Mouse (Mus musculus) heart, embryonic 13.5 days (tissue): ENCODE data around the gene Acin1. TPM values are rescaled to one million over a fixed set of nuclear protein-coding genes. Genes with fewer than 3 reads are reported as not detected.
A peak's percentile ranks its signal among the peaks of the same experiment; 100 is the strongest.
"Not testable (repeated sequence)": the region's sequence is repeated elsewhere in the genome, so short reads cannot be mapped to it uniquely, and the experiment has no call there.

Experiments
- ATAC-seq: fragments of 200-750 bp; cut with Nextera tagmentation; 2 replicates; pipeline ENCODE4 v1.8.0; 2017; ENCODE audit warnings: moderate TSS enrichment; ENCODE audit not compliant: insufficient number of reproducible peaks, low FRiP score, low TSS enrichment; ENCODE audit errors: extremely low read depth
- H3K27ac ChIP-seq: fragments of 300-500 bp; sonication (generic); replicated peaks from 2 replicates; pipeline ENCODE4 v1.5.1; 2015; ENCODE audit warnings: moderate library complexity, mild to moderate bottlenecking, inconsistent platforms
- H3K27me3 ChIP-seq: fragments of 300-500 bp; sonication (generic); replicated peaks from 2 replicates; pipeline ENCODE4 v1.6.1; 2015; ENCODE audit warnings: mild to moderate bottlenecking, inconsistent platforms
- H3K36me3 ChIP-seq: fragments of 300-500 bp; sonication (generic); 2 replicates; pipeline ENCODE4 v1.6.1; 2015; ENCODE audit warnings: mild to moderate bottlenecking, inconsistent platforms
- H3K4me1 ChIP-seq: fragments of 300-500 bp; sonication (generic); 2 replicates; pipeline ENCODE4 v1.6.1; 2015; ENCODE audit warnings: inconsistent platforms
- H3K4me2 ChIP-seq: fragments of 300-500 bp; sonication (generic); 2 replicates; pipeline ENCODE4 v1.6.1; 2015; ENCODE audit warnings: inconsistent platforms, mild to moderate bottlenecking, moderate library complexity
- H3K4me3 ChIP-seq: fragments of 300-500 bp; sonication (generic); 2 replicates; pipeline ENCODE4 v1.5.1; 2015; ENCODE audit warnings: moderate library complexity, mild to moderate bottlenecking, inconsistent platforms
- H3K9ac ChIP-seq: fragments of 300-500 bp; sonication (generic); 2 replicates; pipeline ENCODE4 v1.6.1; 2015; ENCODE audit warnings: inconsistent platforms, mild to moderate bottlenecking, moderate library complexity
- H3K9me3 ChIP-seq: fragments of 300-500 bp; sonication (generic); 2 replicates; pipeline ENCODE4 v1.6.1; 2016; ENCODE audit warnings: inconsistent platforms
- WGBS: fragments of 180-500 bp; shearing (Covaris S2); methylation state at CpG from one replicate; pipeline ENCODE4 v1.1.7; 2015; ENCODE audit warnings: mixed read lengths; 5-methylcytosine and 5-hydroxymethylcytosine counted together
- polyA plus RNA-seq: library from polyadenylated mRNA; unstranded; fragments of >200 nt; fragmentation: Nextera tagmentation; extraction: Ambion mirVana; gene quantifications from 2 replicates; pipeline ENCODE4 v1.2.1, GENCODE M21; 2015

Acin1 gene
- polyA plus RNA-seq, 1 experiment from 2014 or later: 81.2 TPM

- H3K4me1 ChIP-seq: no peaks in the 10 kb centered on the region
- no peak overlapping the region for H3K27ac ChIP-seq
- no peak for ATAC-seq
- WGBS: 62% methylated on average over 5 of the region's 5 CpGs
- no peak overlapping the region for H3K4me3 ChIP-seq
- no peak overlapping the region for H3K4me2 ChIP-seq
- H3K9me3 ChIP-seq: no peaks in the 10 kb centered on the region
- no peak overlapping the region for H3K9ac ChIP-seq
- H3K27me3 ChIP-seq: no peaks in the 10 kb centered on the region; the same call in 1 of the 2 replicates
- H3K36me3 ChIP-seq: peaks cover 23% of the 10 kb centered on the region
These were observed 58.6 kb downstream of the Acin1 start for GRCm38 (mm10) chr14:54628103-54628502.

GRCm38 (mm10) chr14:54624976-54625375 is 61.8 kb downstream of the Acin1 start:
- no peak for ATAC-seq

GRCm38 (mm10) chr14:54623334-54623733 is 63.4 kb downstream of the Acin1 start:
- no peak overlapping the region for H3K4me2 ChIP-seq
- H3K27ac ChIP-seq: no peak overlapping the region
- 76% methylated on average over 6 of the region's 6 CpGs for WGBS
- no peaks in the 10 kb centered on the region for H3K36me3 ChIP-seq
- no peak for ATAC-seq
- no peaks in the 10 kb centered on the region; the same call in 1 of the 2 replicates for H3K27me3 ChIP-seq
- no peaks in the 10 kb centered on the region for H3K9me3 ChIP-seq
- no peaks in the 10 kb centered on the region for H3K4me1 ChIP-seq
- H3K9ac ChIP-seq: no peak overlapping the region
- H3K4me3 ChIP-seq: no peak overlapping the region

More at GRCm38 (mm10) chr14:54624976-54625375, 61.8 kb downstream of the Acin1 start:
- 69% methylated on average over 10 of the region's 10 CpGs for WGBS
- Histone ChIP-seq H3K4me3 (no peak overlapping the region), H3K36me3 (no peaks in the 10 kb centered on the region), H3K27ac (no peak overlapping the region), H3K4me2 (no peak overlapping the region), H3K9ac (no peak overlapping the region), H3K27me3 (no peaks in the 10 kb centered on the region; the same call in 1 of the 2 replicates), H3K9me3 (no peaks in the 10 kb centered on the region), H3K4me1 (no peaks in the 10 kb centered on the region)

- peaks cover 12% of the 10 kb centered on the region for H3K4me1 ChIP-seq
- peaks cover 5% of the 10 kb centered on the region for H3K36me3 ChIP-seq
- H3K27ac ChIP-seq: no peak within 1 kb of the TSS
- H3K9ac ChIP-seq: no peak within 1 kb of the TSS
- H3K27me3 ChIP-seq: no peaks in the 10 kb centered on the region; the same call in 1 of the 2 replicates
- WGBS: 89% methylated on average over 1 of the region's 1 CpGs
- ATAC-seq: no peak
- no peaks in the 10 kb centered on the region for H3K9me3 ChIP-seq
- no peak within 1 kb of the TSS for H3K4me2 ChIP-seq
- H3K4me3 ChIP-seq: no peak within 1 kb of the TSS
These were observed 65.6 kb downstream of the Acin1 start, which contains the start of gene Psmb11 for GRCm38 (mm10) chr14:54621133-54621532. Gene Psmb11 (plus strand): TSS chr14:54621433.

GRCm38 (mm10) chr14:54617897-54618365 is 68.8 kb downstream of the Acin1 start, which contains the start of gene Psmb5:
Gene Psmb5 (minus strand): TSS chr14:54618022.
- H3K4me2 ChIP-seq: peak within 1 kb of the TSS; percentile 87
- no peaks in the 10 kb centered on the region for H3K9me3 ChIP-seq
- H3K4me1 ChIP-seq: peaks cover 17% of the 10 kb centered on the region
- peak; percentile 79 for ATAC-seq
- H3K4me3 ChIP-seq: peak within 1 kb of the TSS; percentile 87
- H3K27ac ChIP-seq: peak within 1 kb of the TSS; percentile 83
- no peaks in the 10 kb centered on the region for H3K27me3 ChIP-seq
- under 1% methylated on average over 25 of the region's 25 CpGs for WGBS
- peaks cover 32% of the 10 kb centered on the region for H3K36me3 ChIP-seq
- peak within 1 kb of the TSS; percentile 97 for H3K9ac ChIP-seq

GRCm38 (mm10) chr14:54617152-54617896 is 69.4 kb downstream of the Acin1 start:
- Histone ChIP-seq H3K9me3 (no peaks in the 10 kb centered on the region), H3K27me3 (no peaks in the 10 kb centered on the region), H3K9ac (peak overlapping the region; percentile 97), H3K27ac (peak overlapping the region; percentile 83), H3K4me3 (peak overlapping the region; percentile 87), H3K4me1 (peaks cover 17% of the 10 kb centered on the region), H3K36me3 (peaks cover 38% of the 10 kb centered on the region), H3K4me2 (peak overlapping the region; percentile 87)
- WGBS: 2% methylated on average over 38 of the region's 38 CpGs
- ATAC-seq: peak; percentile 4; the same call in 1 of the 2 replicates

- WGBS: 91% methylated on average over 16 of the region's 16 CpGs
- Histone ChIP-seq H3K4me1 (peaks cover 17% of the 10 kb centered on the region), H3K9me3 (no peaks in the 10 kb centered on the region), H3K27me3 (no peaks in the 10 kb centered on the region), H3K9ac (no peak overlapping the region), H3K36me3 (peaks cover 45% of the 10 kb centered on the region), H3K4me3 (peak overlapping the region; percentile 87), H3K27ac (no peak overlapping the region), H3K4me2 (peak overlapping the region; percentile 87)
- no peak for ATAC-seq
These were observed 70.4 kb downstream of the Acin1 start for GRCm38 (mm10) chr14:54616226-54616825.

GRCm38 (mm10) chr14:54614130-54614529 is 72.6 kb downstream of the Acin1 start:
- WGBS: 93% methylated on average over 16 of the region's 16 CpGs
- H3K27me3 ChIP-seq, H3K4me2 ChIP-seq, ATAC-seq, H3K4me3 ChIP-seq, H3K9me3 ChIP-seq, H3K9ac ChIP-seq, H3K27ac ChIP-seq: not testable (repeated sequence)
- Histone ChIP-seq H3K36me3 (peaks cover 60% of the 10 kb centered on the region), H3K4me1 (peaks cover 17% of the 10 kb centered on the region)

- no peak overlapping the region for H3K27ac ChIP-seq
- H3K36me3 ChIP-seq: peaks cover 50% of the 10 kb centered on the region
- H3K9ac ChIP-seq: no peak overlapping the region
- whole genome bisulfite sequencing: 73% methylated on average over 6 of the region's 6 CpGs
- H3K4me1 ChIP-seq: peaks cover 2% of the 10 kb centered on the region; the same call in 1 of the 2 replicates
- H3K4me2 ChIP-seq: no peak overlapping the region
- no peak overlapping the region for H3K4me3 ChIP-seq
- no peaks in the 10 kb centered on the region for H3K9me3 ChIP-seq
- H3K27me3 ChIP-seq: no peaks in the 10 kb centered on the region
- ATAC-seq: no peak
These were observed 76.1 kb downstream of the Acin1 start for GRCm38 (mm10) chr14:54610648-54611047.

- no peaks in the 10 kb centered on the region for H3K27me3 ChIP-seq
- no peak overlapping the region for H3K27ac ChIP-seq
- WGBS: 77% methylated on average over 4 of the region's 4 CpGs
- no peak for ATAC-seq
- peaks cover 4% of the 10 kb centered on the region; the same call in 1 of the 2 replicates for H3K4me1 ChIP-seq
- peaks cover 43% of the 10 kb centered on the region for H3K36me3 ChIP-seq
- no peak overlapping the region for H3K4me3 ChIP-seq
- no peaks in the 10 kb centered on the region for H3K9me3 ChIP-seq
- no peak overlapping the region for H3K4me2 ChIP-seq
- H3K9ac ChIP-seq: no peak overlapping the region
These were observed 76.8 kb downstream of the Acin1 start for GRCm38 (mm10) chr14:54609962-54610361.

- 68% methylated on average over 4 of the region's 4 CpGs for WGBS
- no peak for ATAC-seq
- no peak overlapping the region for H3K4me2 ChIP-seq
These were observed 77.5 kb downstream of the Acin1 start for GRCm38 (mm10) chr14:54609245-54609644.

More at GRCm38 (mm10) chr14:54609245-54609644, 77.5 kb downstream of the Acin1 start:
- Histone ChIP-seq H3K4me1 (peaks cover 11% of the 10 kb centered on the region; the same call in 1 of the 2 replicates), H3K27me3 (no peaks in the 10 kb centered on the region), H3K9ac (no peak overlapping the region), H3K4me3 (no peak overlapping the region), H3K36me3 (peaks cover 36% of the 10 kb centered on the region), H3K9me3 (no peaks in the 10 kb centered on the region), H3K27ac (no peak overlapping the region)
